Mouse (Mus musculus): ENCODE measurements around the gene Swap70. TPM values are rescaled to one million over a fixed set of nuclear protein-coding genes. Genes with fewer than 3 reads are reported as not detected.

Swap70 gene
- total RNA-seq, 2 experiments from 2014 or later, result 4.9 to 6.8 TPM

Other genes with a start within 250 kb of the Swap70 start
- gene Tmem41b, start 234.8 kb upstream of the Swap70 start, total RNA-seq (2021), result 10 to 100 TPM; 22.3 to 23.9 TPM
- 10 to 100 TPM; 74.3 to 79.4 TPM for gene Ipo7, start 203.4 kb upstream of the Swap70 start, total RNA-seq (2021)
- 1 to 10 TPM; 7.0 to 9.5 TPM for gene Zfp143, start 160.5 kb upstream of the Swap70 start, total RNA-seq (2021)
- gene Wee1, start 99.7 kb upstream of the Swap70 start, total RNA-seq (2021), result 1 to 10 TPM; 2.2 to 2.8 TPM